Mouse (Mus musculus): Measurements from ENCODE around the gene Ubald2. TPM values are rescaled to one million over a fixed set of nuclear protein-coding genes. Genes with fewer than 3 reads are reported as not detected.

Gene Ubald2
- polyA plus RNA-seq, 1 experiment from 2014 or later = 47.6 TPM

GRCm38 (mm10) chr11:116434967-116435752, 1.3 kb downstream of the Ubald2 start:
- Histone ChIP-seq H3K36me3 (ENCODE audit: control insufficient read depth, insufficient read depth, low read length) (peaks cover 33% of the 10 kb centered on the region), H3K4me2 (ENCODE audit: low read depth, low read length) (peak overlapping the region; percentile 59), H3K4me3 (ENCODE audit: low read depth, low read length) (peak overlapping the region; percentile 68), H3K4me1 (ENCODE audit: control insufficient read depth, insufficient read depth, low read length) (peaks cover 16% of the 10 kb centered on the region), H3K27me3 (replicated peaks; ENCODE audit: control insufficient read depth, insufficient read depth, low read length) (no peaks in the 10 kb centered on the region), H3K9me3 (ENCODE audit: control insufficient read depth, low read length) (no peaks in the 10 kb centered on the region), H3K9ac (ENCODE audit: low read depth, low read length) (peak overlapping the region; percentile 79), H3K27ac (replicated peaks; ENCODE audit: low read depth, low read length) (peak overlapping the region; percentile 90)
- DNase-seq (ENCODE audit: low spot score) = no peak
- 52% methylated on average over 12 of the region's 12 CpGs for WGBS
- no peak for ATAC-seq (ENCODE audit: low read depth)

- peak overlapping the region; percentile 79 for H3K9ac ChIP-seq (ENCODE audit: low read depth, low read length)
- DNase-seq (ENCODE audit: low spot score) (no peak), ATAC-seq (ENCODE audit: low read depth) (no peak)
- peaks cover 16% of the 10 kb centered on the region for H3K4me1 ChIP-seq (ENCODE audit: control insufficient read depth, insufficient read depth, low read length)
- no peaks in the 10 kb centered on the region for H3K27me3 ChIP-seq (replicated peaks; ENCODE audit: control insufficient read depth, insufficient read depth, low read length)
- 50% methylated on average over 5 of the region's 5 CpGs for WGBS
- no peaks in the 10 kb centered on the region for H3K9me3 ChIP-seq (ENCODE audit: control insufficient read depth, low read length)
- 0 out of 2 replicates have a peak overlapping the region, but pooled peaks have one; percentile 68 for H3K4me3 ChIP-seq (ENCODE audit: low read depth, low read length)
- H3K36me3 ChIP-seq (ENCODE audit: control insufficient read depth, insufficient read depth, low read length) = peaks cover 33% of the 10 kb centered on the region
- H3K4me2 ChIP-seq (ENCODE audit: low read depth, low read length) = peak overlapping the region; percentile 59
- no peak overlapping the region for H3K27ac ChIP-seq (replicated peaks; ENCODE audit: low read depth, low read length)
Observed at GRCm38 (mm10) chr11:116435992-116436724, 2.3 kb downstream of the Ubald2 start.

- Histone ChIP-seq H3K4me2 (ENCODE audit: low read depth, low read length) (peak overlapping the region; percentile 59), H3K27me3 (replicated peaks; ENCODE audit: control insufficient read depth, insufficient read depth, low read length) (no peaks in the 10 kb centered on the region), H3K9me3 (ENCODE audit: control insufficient read depth, low read length) (no peaks in the 10 kb centered on the region), H3K36me3 (ENCODE audit: control insufficient read depth, insufficient read depth, low read length) (peaks cover 33% of the 10 kb centered on the region), H3K27ac (replicated peaks; ENCODE audit: low read depth, low read length) (0 out of 2 replicates have a peak overlapping the region, but pooled peaks have one; percentile 13), H3K9ac (ENCODE audit: low read depth, low read length) (peak overlapping the region; percentile 37), H3K4me3 (ENCODE audit: low read depth, low read length) (peak overlapping the region; percentile 2; the same call in 1 of the 2 replicates), H3K4me1 (ENCODE audit: control insufficient read depth, insufficient read depth, low read length) (peaks cover 16% of the 10 kb centered on the region)
- DNase-seq (ENCODE audit: low spot score) = no peak
- no peak for ATAC-seq (ENCODE audit: low read depth)
- 44% methylated on average over 4 of the region's 4 CpGs for WGBS
Observed at GRCm38 (mm10) chr11:116436725-116437331, 2.9 kb downstream of the Ubald2 start.

GRCm38 (mm10) chr11:116437541-116437940, 3.6 kb downstream of the Ubald2 start:
- Histone ChIP-seq H3K4me2 (ENCODE audit: low read depth, low read length) (no peak overlapping the region), H3K27me3 (replicated peaks; ENCODE audit: control insufficient read depth, insufficient read depth, low read length) (no peaks in the 10 kb centered on the region), H3K27ac (replicated peaks; ENCODE audit: low read depth, low read length) (no peak overlapping the region), H3K9me3 (ENCODE audit: control insufficient read depth, low read length) (no peaks in the 10 kb centered on the region), H3K9ac (ENCODE audit: low read depth, low read length) (no peak overlapping the region), H3K4me3 (ENCODE audit: low read depth, low read length) (no peak overlapping the region), H3K36me3 (ENCODE audit: control insufficient read depth, insufficient read depth, low read length) (peaks cover 33% of the 10 kb centered on the region), H3K4me1 (ENCODE audit: control insufficient read depth, insufficient read depth, low read length) (peaks cover 16% of the 10 kb centered on the region)
- no peak for ATAC-seq (ENCODE audit: low read depth)
- DNase-seq (ENCODE audit: low spot score) = no peak
- WGBS = 85% methylated on average over 11 of the region's 11 CpGs

- WGBS = 86% methylated on average over 19 of the region's 19 CpGs
Observed at GRCm38 (mm10) chr11:116439269-116440240, 5.7 kb downstream of the Ubald2 start.

GRCm38 (mm10) chr11:116440408-116441068, 6.6 kb downstream of the Ubald2 start:
- Histone ChIP-seq H3K9ac (ENCODE audit: low read depth, low read length) (no peak overlapping the region), H3K36me3 (ENCODE audit: control insufficient read depth, insufficient read depth, low read length) (peaks cover 33% of the 10 kb centered on the region), H3K27me3 (replicated peaks; ENCODE audit: control insufficient read depth, insufficient read depth, low read length) (no peaks in the 10 kb centered on the region), H3K9me3 (ENCODE audit: control insufficient read depth, low read length) (no peaks in the 10 kb centered on the region), H3K4me3 (ENCODE audit: low read depth, low read length) (no peak overlapping the region), H3K4me1 (ENCODE audit: control insufficient read depth, insufficient read depth, low read length) (peaks cover 10% of the 10 kb centered on the region), H3K4me2 (ENCODE audit: low read depth, low read length) (no peak overlapping the region), H3K27ac (replicated peaks; ENCODE audit: low read depth, low read length) (no peak overlapping the region)
- DNase-seq (ENCODE audit: low spot score) (peak; percentile 46), ATAC-seq (ENCODE audit: low read depth) (no peak)
- 81% methylated on average over 7 of the region's 7 CpGs for WGBS

More at GRCm38 (mm10) chr11:116439269-116440240, 5.7 kb downstream of the Ubald2 start:
- ATAC-seq (ENCODE audit: low read depth) (no peak), DNase-seq (ENCODE audit: low spot score) (no peak)
- no peak overlapping the region for H3K4me3 ChIP-seq (ENCODE audit: low read depth, low read length)
- peaks cover 33% of the 10 kb centered on the region for H3K36me3 ChIP-seq (ENCODE audit: control insufficient read depth, insufficient read depth, low read length)
- peaks cover 16% of the 10 kb centered on the region for H3K4me1 ChIP-seq (ENCODE audit: control insufficient read depth, insufficient read depth, low read length)
- H3K9ac ChIP-seq (ENCODE audit: low read depth, low read length) = no peak overlapping the region
- H3K27me3 ChIP-seq (replicated peaks; ENCODE audit: control insufficient read depth, insufficient read depth, low read length) = no peaks in the 10 kb centered on the region
- no peak overlapping the region for H3K27ac ChIP-seq (replicated peaks; ENCODE audit: low read depth, low read length)
- no peak overlapping the region for H3K4me2 ChIP-seq (ENCODE audit: low read depth, low read length)
- H3K9me3 ChIP-seq (ENCODE audit: control insufficient read depth, low read length) = no peaks in the 10 kb centered on the region

GRCm38 (mm10) chr11:116442129-116442866, 8.4 kb downstream of the Ubald2 start:
- Histone ChIP-seq H3K9me3 (ENCODE audit: control insufficient read depth, low read length) (no peaks in the 10 kb centered on the region), H3K36me3 (ENCODE audit: control insufficient read depth, insufficient read depth, low read length) (peaks cover 17% of the 10 kb centered on the region), H3K4me2 (ENCODE audit: low read depth, low read length) (no peak overlapping the region), H3K4me1 (ENCODE audit: control insufficient read depth, insufficient read depth, low read length) (no peaks in the 10 kb centered on the region), H3K27ac (replicated peaks; ENCODE audit: low read depth, low read length) (no peak overlapping the region), H3K4me3 (ENCODE audit: low read depth, low read length) (no peak overlapping the region), H3K9ac (ENCODE audit: low read depth, low read length) (no peak overlapping the region), H3K27me3 (replicated peaks; ENCODE audit: control insufficient read depth, insufficient read depth, low read length) (peaks cover 12% of the 10 kb centered on the region)
- WGBS = 67% methylated on average over 15 of the region's 15 CpGs
- DNase-seq (ENCODE audit: low spot score) (no peak), ATAC-seq (ENCODE audit: low read depth) (no peak)

All from embryonic facial prominence, embryonic 14.5 days (tissue).